Mouse (Mus musculus) heart, postnatal 10 days (tissue): Measurements from ENCODE around the gene Steap2. TPM values are rescaled to one million over a fixed set of nuclear protein-coding genes. Genes with fewer than 3 reads are reported as not detected.
"Not testable (repeated sequence)": the region's sequence is repeated elsewhere in the genome, so short reads cannot be mapped to it uniquely, and the experiment has no call there.

Source experiments
- DNase-seq, 2 experiments: peaks; one replicate each; pipeline ENCODE4 v3.0.0; 2021
- intact Hi-C: fragments of 180-260 bp; cut with DNase I; formaldehyde crosslinking; loops from one replicate; pipeline ENCODE4 v1.15.1; 2025
- total RNA-seq, 2 experiments: library from RNA; stranded (reverse); gene quantifications; 2 replicates each; pipeline ENCODE4 v1.2.3; 2021

Steap2 gene
- total RNA-seq: 1 to 10 TPM; 1.3 to 2.0 TPM

DNA sequence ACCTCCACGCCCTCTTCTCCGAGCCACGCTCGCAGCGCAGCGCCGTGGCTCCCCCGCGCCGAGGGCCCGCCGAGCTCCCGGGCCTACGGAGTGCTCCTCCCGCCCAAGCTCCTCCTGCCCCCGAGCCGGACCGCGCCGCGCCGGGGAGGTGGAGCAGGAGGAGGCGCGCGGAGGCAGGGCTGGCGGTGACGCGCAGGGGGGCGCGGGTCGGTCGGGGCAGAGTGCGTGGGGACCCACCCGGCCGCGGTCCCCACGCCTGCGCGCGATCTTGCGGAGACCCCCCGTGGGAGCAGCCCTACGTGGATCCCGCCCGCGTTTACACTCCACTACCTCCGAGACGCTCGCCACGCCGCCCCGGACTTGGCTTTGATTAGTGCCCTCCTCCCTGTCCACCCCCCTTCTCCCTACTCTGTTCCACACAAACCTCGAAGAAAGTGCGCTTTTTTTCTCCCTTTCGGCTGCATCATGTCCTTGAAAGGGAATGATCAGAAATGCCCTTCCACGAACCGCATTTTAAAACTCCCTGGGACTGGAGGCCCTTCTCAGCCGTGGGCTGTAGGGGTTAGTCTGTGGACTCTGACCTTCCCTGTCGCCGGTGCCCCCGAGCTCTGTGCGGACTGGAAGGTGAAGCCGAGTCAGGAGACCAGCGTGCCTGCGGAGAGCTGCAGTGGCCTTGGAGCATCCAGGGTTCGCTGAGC is at the start of gene Steap2:
Gene Steap2, minus strand, starts transcription at position 623 of the 698 bp plus-strand sequence.
- DNase-seq: peak; percentile 47 to 48
- intact Hi-C loops: loop anchor here (5.0 kb wide), 1 partner anchor 53 kb away; the partner anchor contains the start of gene Steap1

DNA sequence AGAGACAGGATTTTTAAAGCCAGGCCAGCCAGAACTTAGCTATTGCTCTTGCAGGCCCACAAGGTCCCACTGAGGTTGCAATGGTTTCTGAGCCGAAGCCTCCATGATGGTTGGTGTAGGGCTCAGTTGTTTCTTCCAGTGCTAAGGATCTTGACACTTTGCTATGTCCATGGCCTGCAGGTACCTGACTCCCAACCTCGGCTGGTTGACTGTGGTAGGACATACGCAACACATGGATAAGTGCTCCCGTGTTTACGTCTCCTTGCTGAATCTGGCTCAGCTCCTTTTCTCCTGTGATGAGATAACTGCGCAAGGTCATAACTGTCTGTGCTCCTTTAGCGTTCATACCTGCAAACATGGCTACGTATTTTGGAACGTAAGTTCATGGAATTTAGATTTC is 40.1 kb upstream of the Steap2 start:
- intact Hi-C loops: no loop called here
- no peak for DNase-seq

DNA sequence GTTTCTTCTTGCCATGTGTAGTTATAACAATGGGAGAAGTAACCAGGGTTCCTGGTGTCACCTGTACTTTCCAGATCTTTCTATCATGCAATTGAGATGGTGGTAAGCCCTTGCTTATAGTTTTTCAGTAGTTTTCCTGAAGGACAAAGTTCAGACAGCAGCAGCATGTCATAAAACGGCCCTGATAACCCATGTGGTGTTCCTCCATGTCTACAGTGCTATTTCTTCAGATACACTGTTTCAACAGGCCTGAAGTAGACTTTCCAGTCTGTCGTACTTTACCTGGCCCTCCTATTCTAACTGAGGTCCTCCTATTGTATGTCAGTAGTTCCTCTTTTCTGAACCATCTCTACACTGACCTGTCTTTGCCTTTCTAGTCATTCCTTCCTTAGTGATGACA is 38.5 kb upstream of the Steap2 start:
- intact Hi-C loops: no loop called here
- no peak for DNase-seq

DNA sequence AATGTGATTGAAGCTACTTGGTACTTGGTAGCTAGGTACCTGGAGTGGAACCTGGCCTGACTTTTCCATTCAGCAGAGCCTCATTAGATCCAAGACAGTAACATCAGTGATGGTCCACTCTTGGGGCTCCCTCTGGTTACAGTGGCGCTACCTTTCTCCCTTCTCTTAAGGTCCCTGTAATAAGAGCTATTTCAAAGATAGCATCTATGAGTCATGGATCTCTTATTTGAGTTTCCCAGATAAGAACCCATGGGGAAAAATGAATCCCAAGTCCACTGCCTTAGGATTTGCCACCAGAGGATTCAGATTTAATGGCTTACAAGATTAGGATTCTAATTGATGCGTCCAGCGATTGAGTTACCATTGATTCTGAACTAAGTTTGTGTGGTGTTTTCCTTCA is 37.8 kb upstream of the Steap2 start:
- intact Hi-C loops: no loop called here
- no peak for DNase-seq

DNA sequence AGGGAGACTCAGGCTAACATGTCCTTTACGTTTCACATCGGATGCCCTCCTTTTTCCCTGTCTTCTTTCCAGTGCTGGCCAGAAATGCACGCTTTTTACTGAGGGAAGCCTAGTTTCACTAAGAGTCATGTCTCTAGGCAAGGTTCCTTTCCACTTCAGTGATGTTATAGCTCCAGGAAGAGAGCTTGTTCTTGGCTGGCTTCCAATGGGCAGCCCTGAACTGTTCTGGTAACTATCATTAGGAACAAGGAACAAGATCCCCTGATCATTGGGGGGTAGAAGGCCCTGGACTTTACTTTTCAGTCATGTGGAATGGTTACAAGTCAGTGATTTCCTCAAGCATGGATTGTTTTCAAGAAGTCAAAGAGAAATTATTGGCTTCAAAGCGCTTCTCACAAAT is 35.5 kb upstream of the Steap2 start:
- intact Hi-C loops: no loop called here
- no peak for DNase-seq

DNA sequence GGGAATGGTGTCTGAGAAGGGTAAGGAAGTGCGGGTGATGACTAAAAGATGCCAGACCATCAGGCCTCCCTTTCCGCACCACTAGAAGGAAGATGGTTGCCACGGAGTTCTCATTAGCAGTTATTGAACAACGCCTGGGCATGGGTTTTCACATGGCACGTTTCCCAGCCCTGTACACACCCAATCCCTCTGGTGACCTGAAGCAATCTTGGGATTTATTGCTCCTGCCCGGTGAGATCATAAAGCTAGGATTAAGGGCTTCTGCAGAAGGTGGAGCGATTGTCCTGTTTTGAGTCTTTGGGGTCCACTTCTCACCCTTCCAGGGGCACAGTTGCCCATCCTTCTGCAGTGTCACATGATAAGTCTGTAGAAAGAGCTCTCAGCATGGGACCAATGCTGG is 27.8 kb upstream of the Steap2 start:
- intact Hi-C loops: no loop called here
- DNase-seq: no peak

DNA sequence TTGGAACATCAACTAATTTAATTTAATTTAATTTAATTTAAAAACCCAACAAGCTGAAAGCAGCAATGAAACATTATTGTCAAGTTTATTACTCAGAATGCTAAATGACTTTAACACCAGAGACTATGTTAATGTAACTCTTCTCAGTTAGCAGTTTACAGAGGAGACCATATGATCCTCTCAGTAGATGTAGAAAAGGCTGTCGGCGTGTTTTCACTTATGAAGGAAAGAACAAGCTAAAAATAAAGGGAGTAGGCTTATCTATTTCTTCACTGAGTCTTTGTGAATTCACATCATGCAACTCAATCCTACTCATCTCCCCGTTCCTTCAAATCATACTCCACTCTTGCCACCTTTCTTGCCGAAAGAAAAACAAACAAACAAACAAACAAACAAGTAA is 16.7 kb upstream of the Steap2 start:
- DNase-seq: no peak
- intact Hi-C loops: no loop called here

DNA sequence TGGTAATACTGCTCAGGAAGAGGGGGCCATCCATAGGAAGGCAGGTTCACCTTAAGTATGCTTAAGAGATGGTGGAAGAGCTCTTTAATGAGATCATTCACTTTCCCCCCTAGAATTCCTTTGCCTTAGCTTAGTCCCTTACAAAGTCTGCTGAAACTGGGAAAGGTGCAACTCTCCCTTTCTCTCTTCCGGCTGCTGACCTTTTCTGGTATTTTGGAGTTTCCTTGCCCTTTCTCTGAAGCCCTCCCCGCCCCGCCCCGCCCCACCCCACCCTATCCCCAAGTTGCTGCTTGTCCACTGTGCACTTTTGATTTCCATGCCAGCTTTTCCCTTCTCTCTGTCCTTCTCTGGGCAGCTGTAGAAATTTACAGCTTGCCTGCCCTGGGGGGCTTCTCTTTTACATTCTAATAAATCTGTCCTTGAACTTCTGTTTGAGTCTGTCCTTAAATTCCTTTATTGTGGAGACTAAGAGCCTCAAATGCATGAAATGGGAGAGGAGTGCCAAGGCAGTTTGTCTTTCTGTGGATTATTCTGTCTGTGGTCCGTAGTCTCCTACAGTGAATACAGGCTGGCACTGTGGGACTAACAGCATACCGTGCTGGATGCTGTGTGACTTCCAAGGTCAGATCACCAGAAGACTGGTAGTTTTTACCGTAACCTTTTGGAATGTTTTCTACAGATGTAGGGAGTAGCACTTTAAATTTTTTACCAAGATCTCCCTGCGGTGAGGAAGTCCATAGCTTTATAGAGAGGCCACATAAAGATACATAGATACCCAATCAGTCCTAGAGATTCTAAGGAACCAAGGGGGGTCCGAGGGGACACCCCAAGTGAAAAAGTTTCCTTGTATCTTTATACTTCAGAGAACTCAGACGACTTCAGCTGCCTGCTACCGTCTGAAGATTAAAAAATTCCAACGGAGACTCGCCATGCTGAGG is 13.2 kb upstream of the Steap2 start:
- DNase-seq: no peak
- intact Hi-C loops: no loop called here

DNA sequence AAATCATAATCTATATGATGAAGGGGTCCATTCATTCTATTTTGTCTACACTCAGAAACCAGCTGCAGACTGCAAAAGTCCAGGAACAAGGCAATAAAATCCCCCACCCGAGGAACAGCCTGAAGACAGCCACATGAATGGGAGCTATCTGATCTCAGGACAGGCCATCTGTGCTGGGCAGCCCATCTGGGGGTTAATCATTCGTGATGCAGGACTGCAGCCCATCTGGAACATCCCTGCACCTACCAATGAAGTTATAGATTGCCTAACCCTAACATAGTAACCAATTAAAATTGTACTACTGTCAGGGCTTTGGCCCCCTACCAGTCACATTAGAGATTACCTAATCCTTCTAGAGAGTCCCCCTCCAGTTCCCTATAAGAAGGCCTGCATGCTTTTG is 10.6 kb upstream of the Steap2 start:
- no peak for DNase-seq
- intact Hi-C loops: no loop called here

DNA sequence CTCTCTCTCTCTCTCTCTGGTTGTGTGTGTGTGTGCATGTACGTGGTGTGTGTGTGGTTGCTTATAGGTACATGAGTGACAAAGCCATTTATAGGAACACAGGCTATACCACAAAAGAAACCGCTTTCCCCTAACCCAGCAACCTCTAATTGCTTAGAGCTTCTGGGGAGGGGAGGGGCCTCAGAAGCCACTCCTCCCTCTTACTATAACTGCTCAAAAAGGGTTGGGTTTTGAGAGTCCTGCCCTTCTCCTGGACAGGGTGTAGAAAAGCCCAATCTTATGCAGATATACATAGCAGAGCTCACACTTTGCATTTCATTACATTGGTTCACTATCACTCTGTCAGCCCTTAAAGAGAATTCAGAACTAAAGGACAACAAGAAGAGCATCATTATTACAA is 6.0 kb upstream of the Steap2 start:
- intact Hi-C loops: no loop called here
- DNase-seq: no peak

DNA sequence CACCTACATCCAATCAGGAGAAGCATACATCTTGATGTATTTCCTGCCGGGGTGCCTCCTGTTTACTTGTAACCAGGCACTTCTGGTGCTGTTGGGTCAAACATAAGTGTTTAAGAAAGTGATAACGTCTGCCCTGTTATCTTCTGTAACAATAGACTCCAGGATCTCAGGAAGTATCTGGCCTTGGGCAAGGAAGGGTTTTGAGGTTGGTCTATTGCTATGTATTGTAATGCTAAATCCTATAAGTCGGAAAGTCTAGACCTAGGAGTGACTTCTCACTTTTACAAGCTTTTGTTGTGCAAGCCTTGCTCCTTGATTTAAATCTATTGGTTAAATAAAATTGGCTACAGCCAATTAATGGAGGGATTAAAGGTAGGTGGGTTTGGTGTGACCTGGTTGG is 4.5 kb upstream of the Steap2 start:
- intact Hi-C loops: no loop called here
- DNase-seq: no peak

DNA sequence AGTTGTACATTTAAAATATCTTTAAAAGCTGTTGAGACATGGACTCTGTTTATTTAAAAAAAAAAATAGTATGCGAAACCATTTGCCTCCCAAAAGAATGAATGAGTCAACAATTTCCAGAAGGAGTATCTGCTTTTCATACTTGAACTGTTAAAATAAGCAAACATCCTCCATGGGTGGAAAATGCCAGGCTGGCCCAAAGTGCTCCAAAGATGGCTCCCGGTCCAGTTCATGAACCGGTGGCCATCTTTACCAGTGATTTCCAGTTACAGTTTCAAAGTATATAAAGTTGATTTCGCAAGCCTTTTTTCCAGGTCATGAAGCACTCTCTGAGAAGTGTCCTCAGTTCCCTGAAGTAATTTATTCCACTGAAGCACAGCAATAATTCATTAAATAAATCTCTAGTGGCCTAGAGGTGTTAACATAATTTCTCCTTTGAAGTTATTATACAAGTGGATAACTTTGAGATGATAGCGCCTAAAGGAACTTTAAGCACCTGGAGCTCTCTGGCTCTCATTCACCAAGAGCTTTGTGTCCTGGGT is 1.1 kb upstream of the Steap2 start:
- no peak for DNase-seq
- intact Hi-C loops: no loop called here

DNA sequence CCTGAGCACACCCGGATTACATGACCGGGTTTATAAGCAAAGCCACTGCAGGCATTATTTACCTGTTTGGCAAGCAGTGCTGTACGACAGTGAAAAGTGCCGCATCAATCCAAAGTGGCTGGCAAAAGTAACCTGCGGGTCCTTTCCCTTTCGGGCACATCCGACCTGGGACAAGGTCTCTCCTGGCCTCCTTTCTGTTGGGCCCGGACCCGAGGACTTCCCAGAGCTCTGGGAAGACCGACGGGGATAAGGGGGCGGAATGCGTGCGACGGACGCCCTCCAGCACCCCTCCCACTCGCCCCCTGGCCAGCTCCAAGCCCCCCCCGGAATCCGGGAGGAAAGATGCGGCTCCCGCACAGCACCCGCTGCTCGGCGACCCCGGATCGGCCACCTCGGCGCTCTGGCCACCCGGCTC is 830 bp downstream of the Steap2 start:
- no peak for DNase-seq

DNA sequence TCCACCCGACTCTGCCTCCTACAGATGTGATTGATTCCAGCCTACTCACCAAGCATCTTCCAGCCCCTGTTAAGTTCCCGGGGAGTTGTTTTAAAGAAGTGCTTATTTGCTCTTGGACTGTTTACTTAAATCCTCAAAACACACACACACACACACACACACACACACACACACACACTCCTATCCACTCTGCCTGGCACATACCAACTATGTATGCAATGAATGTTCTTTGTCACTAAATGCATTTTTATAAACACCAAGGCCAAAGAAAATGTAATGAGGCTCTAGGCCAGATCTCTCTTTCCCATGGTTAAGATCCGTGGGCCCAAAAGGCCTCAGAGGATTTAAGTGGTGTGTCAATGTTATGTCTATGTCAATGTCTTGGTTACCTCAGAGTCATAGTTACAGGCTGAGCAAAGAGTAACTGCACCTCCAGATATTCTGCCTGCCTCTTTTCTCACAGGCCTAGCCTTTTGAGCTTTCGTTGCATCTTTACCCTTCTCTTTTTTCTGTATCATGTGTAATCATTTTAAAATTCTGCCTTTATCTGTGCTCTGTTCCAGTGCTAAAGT is 2.1 kb downstream of the Steap2 start:
- no peak for DNase-seq
- intact Hi-C loops: loop anchor here (5.0 kb wide), 1 partner anchor 55 kb away; the partner anchor contains the start of gene Steap1

More for the DNA sequence above, 830 bp downstream of the Steap2 start:
- intact Hi-C loops: loop anchor here (5.0 kb wide), 1 partner anchor 54 kb away; the partner anchor contains the start of gene Steap1

DNA sequence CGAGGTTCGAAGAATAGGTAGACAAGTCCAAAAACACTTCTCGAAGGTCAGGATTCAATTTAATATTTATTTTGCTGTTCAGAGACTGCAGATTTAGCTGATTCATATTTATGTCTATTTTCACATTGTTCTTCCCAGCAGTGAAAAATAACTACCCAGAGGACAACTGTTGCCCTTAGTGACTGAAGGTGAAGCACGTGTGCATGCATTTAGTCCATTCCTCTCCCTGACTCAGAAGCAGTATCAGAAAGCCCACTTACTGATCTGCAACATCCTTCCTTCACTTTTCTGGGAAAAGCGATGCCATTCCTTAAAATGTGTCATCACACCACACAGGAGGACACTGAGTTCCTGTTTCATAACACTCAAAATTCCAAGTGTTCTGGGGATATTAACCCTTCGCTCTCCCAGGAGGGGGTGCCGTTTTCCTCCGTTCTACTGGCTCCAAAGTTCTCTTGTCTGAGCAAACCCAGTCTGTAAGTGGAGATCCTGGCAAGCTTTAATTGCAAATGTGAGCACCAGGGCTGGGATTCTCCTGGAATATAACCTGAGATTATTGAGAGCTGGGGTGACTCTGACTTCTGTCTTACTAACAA is 5.3 kb downstream of the Steap2 start:
- intact Hi-C loops: no loop called here
- DNase-seq: no peak

DNA sequence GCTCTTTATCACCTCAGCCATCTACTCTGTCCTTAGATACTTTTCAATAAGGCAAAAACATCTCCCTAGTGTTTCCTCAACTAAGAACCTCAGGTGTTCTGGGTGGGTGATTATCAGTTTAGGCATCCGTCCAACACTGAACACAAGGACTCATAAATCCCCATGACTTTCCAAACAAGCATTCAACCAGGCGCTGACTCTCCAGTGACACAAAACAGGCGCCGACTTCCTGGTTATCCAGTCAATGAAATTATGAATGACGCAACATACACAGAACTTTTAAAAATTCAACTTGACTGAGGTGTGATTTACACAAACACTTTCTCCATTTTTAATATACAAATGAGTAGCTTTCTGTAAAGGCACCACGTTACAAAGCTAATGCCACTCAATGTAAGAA is 6.2 kb downstream of the Steap2 start:
- intact Hi-C loops: no loop called here
- DNase-seq: no peak

DNA sequence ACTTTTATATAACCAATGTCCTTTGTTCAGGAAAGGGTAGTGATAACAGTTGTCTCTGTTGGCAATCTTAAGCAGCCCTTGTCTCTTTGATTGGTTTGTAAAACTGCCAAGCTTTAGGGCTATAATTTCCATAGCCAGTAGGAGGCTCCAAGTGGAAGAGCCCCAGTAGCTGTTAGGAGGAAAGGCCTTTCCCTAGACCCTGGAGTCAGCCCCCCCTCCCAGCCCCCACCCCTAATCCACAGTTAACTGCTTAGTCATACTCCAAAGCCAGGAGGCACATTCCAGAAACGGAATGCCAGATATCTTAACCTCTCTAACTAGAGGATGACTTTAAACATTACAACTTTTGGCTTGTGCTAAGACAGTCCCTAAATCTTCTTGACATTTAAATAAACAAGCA is 7.4 kb downstream of the Steap2 start:
- intact Hi-C loops: no loop called here
- DNase-seq: no peak

DNA sequence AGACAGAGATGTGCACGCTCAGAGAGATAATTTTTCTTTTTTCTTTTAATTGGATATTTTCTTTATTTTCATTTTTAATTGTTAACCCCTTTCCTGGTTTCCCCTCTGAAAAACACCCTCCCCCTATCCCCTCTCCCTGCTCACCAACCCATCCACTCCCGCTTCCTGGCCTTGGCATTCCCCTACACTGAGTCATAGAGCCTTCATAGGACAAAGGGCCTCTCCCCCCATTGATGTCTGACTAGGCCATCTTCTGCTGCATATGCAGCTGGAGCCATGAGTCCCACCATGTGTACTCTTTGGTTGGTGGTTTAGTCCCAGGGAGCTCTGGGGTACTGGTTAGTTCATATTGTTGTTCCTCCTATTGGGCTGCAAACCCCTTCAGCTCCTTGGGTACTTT is 9.4 kb downstream of the Steap2 start:
- DNase-seq, intact Hi-C loops: not testable (repeated sequence)

DNA sequence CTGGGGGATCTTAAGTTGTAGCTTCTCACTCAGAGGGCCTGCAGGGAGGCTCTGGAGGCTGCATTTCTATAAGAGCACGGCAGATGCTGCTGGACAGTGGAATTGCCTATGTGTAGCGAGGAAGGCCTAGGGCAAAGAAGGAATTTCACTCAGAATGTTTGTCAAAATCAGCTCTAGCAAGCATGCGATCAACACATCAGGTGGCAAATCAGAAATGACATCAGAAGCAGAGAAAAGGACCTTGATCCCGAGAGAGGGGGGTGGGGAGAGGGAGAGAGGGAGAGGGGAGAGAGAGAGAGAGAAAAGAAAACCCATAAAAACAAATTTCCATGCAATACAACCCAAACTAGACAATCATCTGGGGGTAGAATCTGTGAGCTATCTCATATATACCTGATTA is 11.1 kb downstream of the Steap2 start:
- intact Hi-C loops: no loop called here
- DNase-seq: no peak

DNA sequence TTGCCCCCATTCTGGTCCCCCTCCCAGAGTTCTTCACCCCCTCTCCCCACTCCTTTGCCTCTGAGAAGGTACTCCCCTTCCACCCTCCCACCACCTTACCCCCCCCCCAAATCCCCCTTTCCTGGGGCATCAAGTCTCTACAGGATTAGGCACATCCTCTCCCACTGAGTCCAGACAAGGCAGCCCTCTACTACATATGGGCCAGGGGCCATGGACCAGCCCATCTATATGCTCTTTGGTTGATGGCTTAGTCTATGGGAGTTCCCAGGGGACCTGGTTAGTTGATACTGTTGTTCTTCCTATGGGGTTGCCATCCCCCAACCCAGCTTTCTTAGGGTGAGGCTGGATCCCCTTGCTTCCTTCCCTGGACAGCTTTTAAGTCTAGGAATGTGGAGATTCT is 14.9 kb downstream of the Steap2 start:
- intact Hi-C loops: no loop called here
- DNase-seq: no peak

DNA sequence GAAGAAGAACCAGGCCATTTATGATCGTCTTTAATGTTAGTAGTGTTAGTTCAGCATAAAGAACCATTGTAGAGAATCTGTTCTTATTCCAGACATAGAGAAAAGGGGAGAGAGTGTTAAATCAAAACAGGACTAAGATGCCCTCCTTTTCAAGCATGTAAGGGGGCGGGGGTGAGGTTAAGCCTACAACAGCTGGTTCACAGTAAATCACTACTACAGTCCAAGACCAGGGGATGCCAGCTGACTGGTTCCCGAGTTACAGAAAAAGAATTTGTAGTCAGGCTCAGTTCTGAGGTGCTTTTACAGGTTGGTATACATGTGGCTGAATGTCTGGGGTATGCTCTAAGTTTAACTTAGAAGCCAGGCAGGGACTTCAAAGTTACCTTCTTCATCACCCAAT is 18.3 kb downstream of the Steap2 start:
- intact Hi-C loops: no loop called here
- no peak for DNase-seq
